Mouse (Mus musculus) embryo, embryonic 11 days (tissue): ENCODE measurements at regions not wholly inside any gene's neighbourhood (a gene's known extent, or its start where the extent isn't known, plus 50 kb on each side); places are given as distances from the start of the nearest gene placed in this dataset.

Experiments used
- DNase-seq: peaks from one replicate; pipeline ENCODE4 v3.0.0-alpha.2; 2015

- DNase-seq, result no peak
Measured at GRCm38 (mm10) chr10:20776640-20777413, 51.9 kb upstream of the Pde7b start.

GRCm38 (mm10) chr10:20775731-20776429, 51.0 kb upstream of the Pde7b start:
- DNase-seq, result no peak
